Mouse (Mus musculus) embryonic stem cell, embryonic (primary cell): ENCODE measurements around the gene Gstm6.

Source experiments
- CTCF ChIA-PET, 4 experiments: fragments of 300-600 bp in 2 of 4; fragments of 350-600 bp in 2 of 4; sonication (Branson Sonifier 250); formaldehyde crosslinking; loops; one replicate each; lab custom pipeline; 2022; ENCODE audit warnings: inconsistent platforms in 2 of 4; lab: Charles Lee
- POLR2A ChIA-PET, 4 experiments: fragments of 300-600 bp in 2 of 4; fragments of 350-600 bp in 2 of 4; sonication (Branson Sonifier 250); formaldehyde crosslinking; loops; one replicate each; lab custom pipeline; 2022; ENCODE audit warnings: antibody characterized with exemption in 4 of 4, inconsistent platforms in 1 of 4; lab: Charles Lee

The Gstm6 gene

DNA sequence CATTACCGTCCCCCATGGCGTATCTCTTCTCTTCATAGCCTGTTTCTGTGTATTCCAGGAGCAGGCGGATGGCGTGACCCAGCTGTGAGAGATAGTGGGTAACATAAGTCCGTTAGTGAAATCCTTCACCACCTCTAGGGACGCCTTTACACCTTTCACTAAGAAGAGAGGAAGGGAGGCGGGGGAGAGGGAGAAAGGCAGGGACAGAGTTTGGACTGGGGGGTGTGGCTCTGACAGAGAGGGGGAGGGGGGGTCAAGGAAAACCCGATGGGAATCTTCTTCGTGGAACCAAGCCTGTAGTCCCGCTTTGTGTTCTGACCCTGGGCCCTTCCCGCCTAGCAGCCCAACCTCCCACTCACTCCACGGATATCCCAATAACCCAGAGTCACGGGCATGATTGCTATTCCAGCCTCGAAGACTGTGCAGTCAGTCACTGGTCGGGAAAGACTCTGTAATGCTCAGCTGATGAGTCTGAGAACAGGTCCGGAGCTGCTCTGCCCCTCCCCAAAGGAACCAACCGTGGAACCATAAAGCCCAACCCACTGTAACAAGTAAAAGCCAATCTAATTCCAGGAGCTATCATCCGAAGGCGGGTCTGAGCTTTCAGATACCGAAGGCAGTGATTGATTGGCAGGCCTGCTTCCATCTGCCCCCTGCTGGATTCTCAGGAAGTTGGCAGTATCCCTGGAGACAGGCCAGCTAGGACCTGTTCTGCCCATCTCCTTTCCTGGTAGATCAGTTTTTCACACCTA, at the start of gene Gstm6:
Gene Gstm6, minus strand, starts transcription at position 511 of the 752 bp plus-strand sequence.
- ChIA-PET CTCF (interaction anchor here (0.5 to 3.5 kb wide), 51 partner anchors 9 to 1224 kb away, joined by 3 to 46 read pairs (median 4); partner anchors contain the start of genes Gstm7 (in 4 of the 4), Gnai3 (in 2 of the 4), Gstm1 (in 2 of the 4) and Gstm2 (in 2 of the 4)), POLR2A (interaction anchor here (0.5 to 6.7 kb wide), 50 partner anchors 9 to 502 kb away, joined by 3 to 37 read pairs (median 4); partner anchors contain the start of genes Gstm1 (in 3 of the 4), Gstm7 (in 3 of the 4), Gstm2 (in 2 of the 4) and Gstm4 (in 2 of the 4))

DNA sequence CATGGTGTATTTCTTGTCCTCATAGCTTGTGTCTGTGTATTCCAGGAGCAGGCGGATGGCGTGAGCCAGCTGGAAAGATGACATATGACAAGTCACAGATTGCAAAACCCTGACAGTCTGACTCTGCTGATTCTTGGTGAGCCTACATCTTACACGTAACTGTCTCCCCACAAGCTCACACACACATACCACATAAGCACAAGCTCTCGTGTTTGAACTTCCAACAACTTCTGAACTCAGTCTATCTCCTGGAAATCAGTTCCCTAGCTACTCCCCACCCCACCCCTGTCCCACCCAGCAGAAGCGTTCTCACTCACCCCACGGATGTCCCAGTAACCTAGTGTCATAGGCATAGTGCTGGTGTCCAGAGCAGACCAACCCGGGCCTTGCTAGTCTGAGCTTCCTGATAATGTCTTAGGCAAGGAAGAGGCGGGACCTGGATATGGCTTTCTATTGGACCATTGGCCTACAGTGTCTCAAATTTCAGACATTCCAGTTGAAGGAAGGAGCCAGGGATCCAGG, 42.6 kb upstream of the Gstm6 start, which contains the start of gene Gstm2:
Gene Gstm2, minus strand, starts transcription at position 413 of the 522 bp plus-strand sequence.
- ChIA-PET CTCF (interaction anchor here (0.6 to 1.8 kb wide), 16 partner anchors 9 to 225 kb away, joined by 3 to 12 read pairs (median 4); partner anchors contain the start of genes Gstm6 (in 2 of the 4), Gstm1 (in 1 of the 4), Gstm3 (in 1 of the 4) and Gstm7 (in 1 of the 4)), POLR2A (interaction anchor here (0.6 to 2.9 kb wide), 53 partner anchors 9 to 298 kb away, joined by 3 to 99 read pairs (median 6); partner anchors contain the start of genes Gstm1 (in 3 of the 4), Gstm3 (in 3 of the 4), Gstm7 (in 3 of the 4) and Gstm6 (in 2 of the 4))

DNA sequence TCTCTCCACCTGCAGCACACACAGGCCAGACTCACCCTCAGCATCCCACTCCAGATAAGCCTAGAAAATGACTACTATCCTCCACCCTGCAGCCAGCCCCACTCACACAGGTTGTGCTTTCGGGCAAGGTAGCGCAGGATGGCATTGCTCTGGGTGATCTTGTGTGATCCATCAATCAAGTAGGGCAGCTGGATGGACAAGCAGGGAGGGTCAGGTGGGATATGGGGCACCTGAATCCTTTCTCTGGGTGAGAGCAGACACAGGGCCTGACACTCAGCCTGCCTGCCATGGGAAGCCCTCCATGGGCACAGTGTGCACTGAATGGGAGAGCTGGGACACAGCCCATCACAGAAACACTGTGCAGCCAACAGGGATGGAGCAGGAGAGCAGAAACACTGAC, 41.6 kb upstream of the Gstm6 start:
- ChIA-PET CTCF (interaction anchor here in 1 of 4 experiments (1.3 kb wide), 1 partner anchor 16 kb away, joined by 4 read pairs; the partner anchor contains the start of gene Gstm3), POLR2A (interaction anchor here in 3 of 4 experiments (1.0 to 2.9 kb wide), 12 partner anchors 11 to 54 kb away, joined by 3 to 99 read pairs (median 12); partner anchors contain the start of genes Gstm3 (in 2 of the 3), Gstm1 (in 1 of the 3) and Gstm7 (in 1 of the 3))

DNA sequence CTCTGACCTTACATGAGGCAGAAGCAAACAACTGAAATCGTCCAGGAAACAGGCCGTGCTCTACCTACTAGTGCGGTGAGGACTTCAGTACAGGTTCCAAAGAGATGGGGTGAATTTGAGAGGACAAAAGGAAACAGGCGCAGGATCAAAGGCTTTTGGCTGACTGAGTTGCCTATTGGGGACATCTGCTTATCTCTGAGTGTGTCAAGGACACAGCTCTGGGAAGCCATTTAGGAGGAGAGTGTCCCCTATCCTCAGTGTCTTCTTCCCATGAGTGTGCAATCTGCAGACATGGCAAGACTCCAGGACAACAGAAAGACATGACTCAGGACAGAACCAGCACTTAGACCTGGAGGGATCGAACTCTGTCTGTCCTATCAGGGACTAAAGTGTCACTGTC, 40.9 kb upstream of the Gstm6 start:
- CTCF ChIA-PET: no interaction called here
- POLR2A ChIA-PET: interaction anchor here in 2 of 4 experiments (1.1 to 2.9 kb wide), 4 partner anchors 12 to 29 kb away, joined by 3 to 99 read pairs (median 40); partner anchors contain the start of gene Gstm3 (in 1 of the 2)

DNA sequence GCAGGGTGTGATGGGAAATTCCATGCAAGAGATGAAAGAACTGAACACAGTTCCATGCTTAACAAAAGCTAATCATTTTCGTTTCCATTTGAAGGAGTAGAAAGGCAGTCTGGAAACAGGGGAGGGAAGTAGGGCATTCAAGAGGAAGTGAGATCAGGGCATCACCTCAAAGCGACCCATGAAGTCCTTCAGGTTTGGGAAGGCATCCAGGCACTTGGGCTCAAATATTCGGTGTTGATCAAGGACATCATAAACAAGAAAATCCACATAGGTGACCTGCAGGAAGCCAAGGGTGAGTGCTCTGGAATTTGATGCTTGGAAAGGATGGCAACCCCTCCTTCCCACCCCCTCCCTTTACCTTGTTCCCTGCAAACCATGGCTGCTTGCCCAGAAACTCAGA, 40.2 kb upstream of the Gstm6 start:
- POLR2A ChIA-PET: interaction anchor here in 3 of 4 experiments (0.7 to 4.1 kb wide), 10 partner anchors 10 to 227 kb away, joined by 3 to 25 read pairs (median 4); partner anchors contain the start of genes Atxn7l2 (in 1 of the 3), Gstm1 (in 1 of the 3) and Gstm3 (in 1 of the 3)
- CTCF ChIA-PET: no interaction called here

DNA sequence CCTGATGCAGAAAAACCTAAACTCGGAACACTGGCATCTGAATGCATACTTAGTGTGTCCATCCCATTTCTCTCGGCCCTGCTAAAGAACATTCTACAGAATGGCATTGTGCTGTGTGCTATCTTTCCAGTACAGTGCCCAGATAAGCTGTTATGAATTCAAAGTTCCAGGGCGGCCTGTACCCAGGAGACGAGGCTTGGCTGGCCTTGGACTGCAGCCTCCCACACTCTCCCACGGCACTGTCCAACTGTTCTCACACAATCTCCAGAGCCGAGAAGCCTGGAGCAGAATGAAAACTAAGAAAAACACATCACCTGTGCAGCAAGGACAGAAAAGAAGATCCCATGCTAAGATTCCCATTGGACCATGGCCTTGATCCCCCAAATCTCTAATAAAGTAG, 39.2 kb upstream of the Gstm6 start:
- CTCF ChIA-PET: no interaction called here
- POLR2A ChIA-PET: interaction anchor here in 3 of 4 experiments (0.6 to 4.1 kb wide), 9 partner anchors 13 to 117 kb away, joined by 3 to 25 read pairs (median 5); partner anchors contain the start of genes Gstm1 (in 2 of the 3) and Gstm3 (in 1 of the 3)

DNA sequence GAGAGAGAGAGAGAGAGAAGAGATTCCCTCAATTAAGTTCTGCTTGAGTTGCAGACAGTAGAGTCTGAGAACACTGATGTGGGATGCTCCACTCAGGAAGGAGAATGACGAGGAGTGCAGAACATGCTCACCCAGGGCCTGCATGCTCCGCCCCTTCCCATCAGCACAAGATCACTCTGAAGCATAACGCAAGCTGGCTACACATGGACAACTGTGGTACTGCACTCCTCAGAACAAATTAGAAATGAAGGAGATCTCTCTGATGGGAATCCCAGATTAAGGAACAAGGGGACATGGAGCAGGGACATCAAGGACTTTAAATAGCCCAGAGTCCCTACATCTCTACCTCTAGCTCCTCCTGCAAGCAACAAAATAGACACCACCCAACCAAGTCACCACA, 37.7 kb upstream of the Gstm6 start:
- ChIA-PET CTCF (interaction anchor here in 2 of 4 experiments (0.7 to 1.1 kb wide), 2 partner anchors 28 to 36 kb away, joined by 3 to 13 read pairs; no protein-coding TSS in a partner anchor), POLR2A (interaction anchor here in 3 of 4 experiments (0.7 to 4.1 kb wide), 5 partner anchors 12 to 21 kb away, joined by 4 to 25 read pairs (median 7); partner anchors contain the start of gene Gstm3 (in 1 of the 3))

DNA sequence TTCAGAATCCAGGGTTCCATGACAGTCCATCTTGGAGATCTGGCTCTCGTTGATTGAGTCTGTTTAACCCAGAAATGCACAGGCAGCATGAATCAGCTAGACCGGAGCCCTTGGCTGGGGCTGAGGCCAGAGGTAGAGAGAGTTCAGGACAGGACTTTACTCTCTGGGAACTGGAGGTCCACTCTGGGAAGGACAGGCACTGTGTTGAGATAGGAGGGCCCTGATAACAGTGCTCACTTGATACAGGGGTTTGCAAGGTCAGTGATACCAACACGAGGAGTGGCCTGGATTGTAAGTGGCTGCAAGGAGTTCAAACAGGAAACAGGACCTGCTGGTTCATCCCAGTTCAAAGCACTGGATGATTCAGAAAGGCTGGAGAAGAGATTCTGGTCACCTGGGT, 34.1 kb upstream of the Gstm6 start:
- CTCF ChIA-PET: no interaction called here
- POLR2A ChIA-PET: interaction anchor here in 1 of 4 experiments (0.8 to 1.4 kb wide), 2 partner anchors 9 kb away, joined by 3 to 4 read pairs; partner anchors contain the start of genes Gstm2 and Gstm3

DNA sequence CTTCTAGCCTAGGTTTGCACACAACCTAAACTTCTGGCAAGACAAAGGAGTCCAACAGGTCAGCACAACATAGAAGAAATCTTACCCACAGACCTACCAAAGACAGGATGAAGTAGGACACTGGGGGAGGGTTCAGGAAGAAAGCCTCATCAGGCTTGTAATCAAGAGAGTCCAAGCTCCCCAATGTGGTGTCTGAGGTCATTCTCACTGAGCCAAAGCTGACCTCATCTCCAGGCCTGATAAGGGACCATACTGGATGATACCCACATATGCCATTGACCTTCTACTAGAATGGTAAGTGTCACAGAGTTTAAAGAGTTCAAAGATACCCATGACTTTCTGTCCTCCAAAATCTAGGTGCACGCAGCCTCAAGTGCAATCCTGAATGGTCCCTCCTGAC, 30.7 kb upstream of the Gstm6 start:
- ChIA-PET POLR2A (interaction anchor here in 3 of 4 experiments (0.6 to 1.6 kb wide), 8 partner anchors 9 to 413 kb away, joined by 3 to 5 read pairs (median 3); partner anchors contain the start of genes Gstm2 (in 2 of the 3) and Gstm1 (in 1 of the 3)), CTCF (no interaction called here)

DNA sequence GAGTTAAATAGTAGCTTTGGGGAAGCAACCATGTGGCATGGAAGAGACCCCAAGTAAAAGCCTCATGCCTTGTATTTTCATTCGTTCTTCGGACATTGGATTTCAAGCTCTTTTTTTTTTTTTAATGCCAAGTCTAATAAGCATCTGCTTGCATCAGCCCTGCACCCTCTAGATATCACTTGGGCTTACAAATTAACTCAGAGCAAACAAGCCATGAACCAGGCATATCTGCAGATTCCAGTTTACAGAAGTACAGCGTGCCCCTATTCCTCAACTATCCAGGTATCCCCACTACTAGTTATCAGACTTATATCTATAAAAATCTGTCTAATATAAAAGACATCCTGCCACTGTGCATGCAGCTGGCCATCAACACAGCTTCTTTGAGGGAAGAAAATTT, 28.5 kb upstream of the Gstm6 start:
- POLR2A ChIA-PET: interaction anchor here in 3 of 4 experiments (0.6 to 3.1 kb wide), 6 partner anchors 11 to 29 kb away, joined by 4 to 10 read pairs (median 6); partner anchors contain the start of genes Gstm2 (in 2 of the 3) and Gstm6 (in 1 of the 3)
- CTCF ChIA-PET: interaction anchor here in 1 of 4 experiments (0.6 kb wide), 1 partner anchor 14 kb away, joined by 3 read pairs; the partner anchor contains the start of gene Gstm2

DNA sequence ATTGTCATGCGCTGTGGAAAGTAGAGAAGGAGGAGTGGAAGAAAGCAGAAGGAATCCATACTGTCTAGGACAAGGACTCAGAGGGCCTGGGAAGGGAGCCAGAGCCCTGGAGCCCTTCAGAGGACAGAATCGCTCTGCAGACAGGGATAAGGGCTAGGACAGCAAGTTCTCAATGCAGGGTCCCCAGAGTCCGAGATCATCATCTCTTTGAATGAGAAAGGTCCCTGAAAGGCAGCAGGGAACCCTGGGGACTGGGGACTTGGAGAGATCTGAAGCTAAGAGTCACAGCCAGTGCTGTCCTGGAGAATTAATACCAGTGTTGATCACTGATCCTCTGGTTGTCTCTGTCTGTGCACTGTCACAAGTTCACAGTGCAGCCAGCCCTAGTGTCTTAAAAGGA, 27.6 kb upstream of the Gstm6 start:
- ChIA-PET CTCF (interaction anchor here in 1 of 4 experiments (0.9 kb wide), 1 partner anchor 31 kb away, joined by 3 read pairs; no protein-coding TSS in a partner anchor), POLR2A (interaction anchor here in 2 of 4 experiments (0.5 to 3.7 kb wide), 4 partner anchors 15 to 627 kb away, joined by 3 to 30 read pairs (median 8); partner anchors contain the start of gene Gstm2 (in 2 of the 2))

DNA sequence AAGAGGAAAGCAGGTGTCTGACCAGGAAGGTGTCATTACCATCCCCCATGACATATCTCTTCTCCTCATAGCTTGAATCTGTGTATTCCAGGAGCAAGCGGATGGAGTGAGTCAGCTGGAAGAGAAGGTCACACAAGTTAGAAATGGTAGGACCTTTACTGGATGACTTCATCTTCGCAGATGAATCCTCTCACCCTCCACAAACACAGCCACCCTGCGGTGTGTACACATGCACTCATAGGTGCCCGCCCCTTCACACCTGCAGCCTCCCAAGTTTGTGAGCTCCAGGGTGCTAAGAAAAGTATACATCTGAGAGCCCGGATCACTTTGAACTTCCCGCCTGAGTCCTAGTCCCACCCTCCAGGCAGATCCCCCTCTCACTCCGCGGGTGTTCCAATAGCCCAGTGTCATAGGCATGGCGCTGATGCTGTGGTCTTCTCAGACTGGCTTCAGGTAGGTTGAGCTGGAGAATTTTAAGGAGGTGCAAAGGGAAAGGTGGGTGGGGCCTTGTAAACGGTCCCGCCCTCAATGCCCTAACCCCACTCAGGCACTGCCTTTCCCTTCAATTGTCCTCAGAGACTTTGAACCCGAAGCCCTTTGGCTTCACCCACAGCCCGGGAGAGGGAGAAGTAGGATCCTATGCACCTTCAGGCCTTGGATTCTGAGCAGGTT, 25.3 kb upstream of the Gstm6 start, which contains the start of gene Gstm3:
Gene Gstm3, minus strand, starts transcription at position 560 of the 672 bp plus-strand sequence.
- CTCF ChIA-PET: interaction anchor here in 3 of 4 experiments (0.6 to 1.4 kb wide), 4 partner anchors 9 to 407 kb away, joined by 3 to 4 read pairs (median 3); partner anchors contain the start of genes Gstm2 (in 1 of the 3) and Gstm6 (in 1 of the 3)
- POLR2A ChIA-PET: interaction anchor here in 3 of 4 experiments (0.6 to 3.7 kb wide), 29 partner anchors 9 to 177 kb away, joined by 3 to 30 read pairs (median 6); partner anchors contain the start of genes Gstm2 (in 3 of the 3), Gstm1 (in 2 of the 3), Ampd2 (in 1 of the 3) and Gnai3 (in 1 of the 3)

DNA sequence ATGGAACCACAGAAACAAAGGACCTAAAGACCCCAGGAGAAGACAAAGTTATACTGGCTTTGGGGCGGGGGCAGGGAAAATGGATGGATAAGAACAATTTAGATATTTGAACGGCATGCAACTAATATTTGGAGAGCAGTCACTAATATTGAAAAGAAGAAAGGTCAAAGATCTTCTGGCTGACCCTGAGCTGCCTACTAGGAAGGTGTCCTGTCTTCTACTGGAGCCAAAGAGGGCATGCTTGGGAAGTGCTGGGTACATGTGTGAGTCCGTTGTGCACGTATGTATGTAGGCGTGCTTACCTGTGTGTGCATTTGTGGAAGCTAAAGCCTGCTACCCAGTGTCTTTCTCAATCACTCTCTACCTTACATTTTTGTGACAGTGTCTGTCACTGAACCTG, 23.1 kb upstream of the Gstm6 start:
- ChIA-PET POLR2A (interaction anchor here in 2 of 4 experiments (0.8 to 1.7 kb wide), 8 partner anchors 10 to 51 kb away, joined by 3 to 7 read pairs (median 4); partner anchors contain the start of genes Gstm1 (in 1 of the 2), Gstm2 (in 1 of the 2) and Gstm6 (in 1 of the 2)), CTCF (interaction anchor here in 1 of 4 experiments (0.6 kb wide), 1 partner anchor 30 kb away, joined by 3 read pairs; no protein-coding TSS in a partner anchor)

DNA sequence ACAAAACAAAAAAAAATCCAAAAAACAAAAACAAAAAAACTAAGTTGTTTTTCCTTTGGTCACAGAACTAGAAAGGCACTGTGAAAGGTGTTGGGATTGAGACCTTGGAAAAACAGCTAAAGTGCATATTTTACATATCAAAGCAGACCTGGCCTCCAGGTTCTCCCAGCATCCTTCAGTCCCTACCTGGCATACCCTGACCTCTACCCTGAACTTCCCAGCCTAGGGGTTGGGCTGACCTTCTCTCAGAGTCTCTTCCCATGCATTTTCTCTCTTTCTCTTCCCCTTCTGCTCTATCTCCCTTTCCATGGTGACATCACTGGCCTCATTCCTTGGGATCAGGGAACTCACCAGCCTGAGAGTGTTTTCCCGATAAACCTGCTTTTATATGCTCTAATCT, 22.0 kb upstream of the Gstm6 start:
- ChIA-PET CTCF (interaction anchor here (0.6 to 1.8 kb wide), 4 partner anchors 26 to 90 kb away, joined by 3 to 7 read pairs (median 4); partner anchors contain the start of gene Gstm7 (in 1 of the 4)), POLR2A (interaction anchor here in 3 of 4 experiments (0.5 to 4.1 kb wide), 15 partner anchors 10 to 340 kb away, joined by 3 to 41 read pairs (median 12); partner anchors contain the start of genes Gstm1 (in 2 of the 3), Gstm2 (in 2 of the 3), Gstm4 (in 1 of the 3) and Gstm7 (in 1 of the 3))

DNA sequence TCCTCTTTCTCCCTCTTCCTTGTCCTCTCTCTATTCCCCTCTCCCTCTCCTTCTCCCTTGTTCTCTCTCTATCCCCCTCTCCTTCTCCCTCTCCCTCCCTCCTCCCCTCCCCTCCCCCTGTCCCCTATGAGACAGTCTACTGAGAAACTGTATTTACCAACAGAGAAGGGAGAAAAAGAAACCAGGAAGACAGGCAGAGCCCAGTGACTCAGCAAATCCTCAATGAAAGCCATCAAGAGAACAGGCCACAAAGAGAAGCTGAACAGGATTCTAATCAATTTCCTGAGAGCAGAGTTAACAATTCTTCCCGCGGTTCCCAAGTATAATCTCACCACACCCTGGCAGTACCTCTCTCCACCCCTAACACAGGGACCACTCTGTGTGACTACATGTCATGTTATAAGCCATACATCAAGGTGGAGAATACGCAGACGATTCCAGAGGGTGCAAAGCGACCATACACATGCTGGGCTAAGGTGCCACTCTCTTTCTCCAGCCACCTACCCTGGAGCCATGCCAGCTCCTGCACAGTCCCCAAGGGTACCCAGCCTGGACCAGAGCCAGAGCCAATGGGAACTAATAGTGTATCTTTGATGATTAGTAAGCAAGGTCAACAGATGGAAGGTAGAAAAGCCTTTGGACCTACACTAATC, 21.2 kb upstream of the Gstm6 start:
- CTCF ChIA-PET: interaction anchor here in 3 of 4 experiments (0.6 to 1.8 kb wide), 12 partner anchors 10 to 98 kb away, joined by 3 to 14 read pairs (median 4); partner anchors contain the start of genes Gstm7 (in 2 of the 3) and Gstm6 (in 1 of the 3)
- POLR2A ChIA-PET: interaction anchor here (0.5 to 4.1 kb wide), 36 partner anchors 9 to 480 kb away, joined by 3 to 41 read pairs (median 5); partner anchors contain the start of genes Gstm1 (in 2 of the 4), Gstm2 (in 2 of the 4), Gstm4 (in 2 of the 4) and Gstm6 (in 2 of the 4)
